Mouse (Mus musculus) CH12.LX (cell line): ENCODE measurements around the gene Rfxank. TPM values are rescaled to one million over a fixed set of nuclear protein-coding genes. Genes with fewer than 3 reads are reported as not detected.

Experiments
- DNase-seq: peaks from one replicate; pipeline ENCODE4 v3.0.0-alpha.2; 2013; ENCODE audit errors: extremely low read depth
- H3K27ac ChIP-seq: 2 replicates; pipeline ENCODE4 v1.5.1; 2012; ENCODE audit warnings: low read depth, mild to moderate bottlenecking, control low read depth, moderate library complexity; ENCODE audit not compliant: insufficient read depth
- H3K27me3 ChIP-seq: replicated peaks from 2 replicates; pipeline ENCODE3; 2012; ENCODE audit warnings: inconsistent platforms
- H3K36me3 ChIP-seq, 2 experiments: replicated peaks in 1 of 2; 2 replicates each; pipeline versions ENCODE3 to v1.6.1; 2012; ENCODE audit warnings: inconsistent platforms in 1 of 2, low read length in 1 of 2, mild to moderate bottlenecking in 1 of 2, mixed read lengths in 1 of 2, moderate library complexity in 1 of 2; ENCODE audit not compliant: control insufficient read depth in 1 of 2, insufficient read depth in 1 of 2
- H3K4me1 ChIP-seq, 2 experiments: 2 replicates each; pipeline ENCODE4 v1.6.1; 2012; ENCODE audit warnings: inconsistent platforms in 1 of 2, moderate library complexity in 1 of 2; ENCODE audit not compliant: insufficient read depth in 2 of 2, control insufficient read depth in 1 of 2
- H3K4me2 ChIP-seq: 2 replicates; pipeline ENCODE4 v1.6.1; 2012; ENCODE audit warnings: low read depth, mild to moderate bottlenecking, control low read depth; ENCODE audit not compliant: poor library complexity, insufficient read depth, severe bottlenecking
- H3K4me3 ChIP-seq, 3 experiments: fragments of 150-350 bp in 1 of 3; sonication (generic) in 1 of 3; replicated peaks in 1 of 3; 2 replicates each; pipeline versions ENCODE3 to v1.5.1; 2011 to 2012; ENCODE audit warnings: low read depth in 2 of 3, low read length in 2 of 3, mild to moderate bottlenecking in 2 of 3, moderate library complexity in 2 of 3, control low read depth in 1 of 3, improper control_type of control experiment in 1 of 3, inconsistent platforms in 1 of 3, mixed read lengths in 1 of 3; ENCODE audit not compliant: poor library complexity in 1 of 3
- H3K79me2 ChIP-seq: replicated peaks from 2 replicates; pipeline ENCODE4 v1.6.1; 2012; ENCODE audit warnings: mild to moderate bottlenecking, moderate library complexity; ENCODE audit not compliant: control insufficient read depth, poor library complexity, insufficient read depth, severe bottlenecking; ENCODE audit errors: extremely low read depth
- H3K9ac ChIP-seq: 2 replicates; pipeline ENCODE4 v1.6.1; 2012; ENCODE audit warnings: low read depth, mild to moderate bottlenecking, control low read depth, moderate library complexity; ENCODE audit not compliant: insufficient read depth
- H3K9me3 ChIP-seq: replicated peaks from 2 replicates; pipeline ENCODE3; 2012; ENCODE audit warnings: low read length, inconsistent platforms, mixed read lengths
- CHD2 ChIP-seq: IDR thresholded peaks from 2 replicates; pipeline ENCODE4 v1.6.1; 2011; ENCODE audit warnings: low read length, improper control_type of control experiment
- E2F4 ChIP-seq: IDR thresholded peaks from 2 replicates; pipeline ENCODE4 v1.6.1; 2011; ENCODE audit warnings: low read depth, low read length, improper control_type of control experiment; ENCODE audit not compliant: insufficient replicate concordance
- ELF1 ChIP-seq: IDR thresholded peaks from 2 replicates; pipeline ENCODE4 v1.6.1; 2014; ENCODE audit warnings: low read depth, mild to moderate bottlenecking, inconsistent platforms, low read length, improper control_type of control experiment
- JUN ChIP-seq: IDR thresholded peaks from 2 replicates; pipeline ENCODE4 v1.6.1; 2011; ENCODE audit warnings: low read depth, mild to moderate bottlenecking, low read length, improper control_type of control experiment, moderate library complexity; ENCODE audit not compliant: insufficient read depth
- JUND ChIP-seq: conservative IDR thresholded peaks from 2 replicates; pipeline ENCODE4 v1.6.1; 2011; ENCODE audit warnings: low read depth, low read length, improper control_type of control experiment
- KAT2A ChIP-seq: IDR thresholded peaks from 2 replicates; pipeline ENCODE4 v1.6.1; 2012; ENCODE audit warnings: low read length, improper control_type of control experiment, inconsistent platforms; ENCODE audit not compliant: insufficient replicate concordance
- MAZ ChIP-seq: IDR thresholded peaks from 2 replicates; pipeline ENCODE4 v1.6.1; 2012; ENCODE audit warnings: low read depth, mild to moderate bottlenecking, inconsistent platforms, low read length, improper control_type of control experiment, moderate library complexity
- NELFE ChIP-seq: IDR thresholded peaks from 2 replicates; pipeline ENCODE4 v1.6.1; 2011; ENCODE audit warnings: low read depth, low read length, improper control_type of control experiment
- NRF1 ChIP-seq: IDR thresholded peaks from 2 replicates; pipeline ENCODE4 v1.6.1; 2014; ENCODE audit warnings: low read depth, mild to moderate bottlenecking, inconsistent platforms, low read length, improper control_type of control experiment, moderate library complexity
- POLR2A ChIP-seq: IDR thresholded peaks from 2 replicates; pipeline ENCODE4 v1.6.1; 2011; ENCODE audit warnings: low read depth, mild to moderate bottlenecking, improper control_type of control experiment, low read length
- RCOR1 ChIP-seq: conservative IDR thresholded peaks from 2 replicates; pipeline ENCODE4 v1.6.1; 2012; ENCODE audit warnings: low read depth, mild to moderate bottlenecking, inconsistent platforms, low read length, improper control_type of control experiment
- TCF12 ChIP-seq: IDR thresholded peaks from 2 replicates; pipeline ENCODE4 v1.6.1; 2014; ENCODE audit warnings: low read depth, mild to moderate bottlenecking, inconsistent platforms, low read length, improper control_type of control experiment
- UBTF ChIP-seq: IDR thresholded peaks from 2 replicates; pipeline ENCODE4 v1.6.1; 2012; ENCODE audit warnings: low read depth, mild to moderate bottlenecking, inconsistent platforms, low read length, improper control_type of control experiment, moderate library complexity
- ZKSCAN1 ChIP-seq: IDR thresholded peaks from 2 replicates; pipeline ENCODE4 v1.6.1; 2012; ENCODE audit warnings: low read depth, inconsistent platforms, low read length, improper control_type of control experiment, borderline replicate concordance
- ZMIZ1 ChIP-seq: IDR thresholded peaks from 2 replicates; pipeline ENCODE4 v1.6.1; 2012; ENCODE audit warnings: low read depth, mild to moderate bottlenecking, inconsistent platforms, low read length, improper control_type of control experiment
- ZNF384 ChIP-seq: IDR thresholded peaks from 2 replicates; pipeline ENCODE4 v1.6.1; 2012; ENCODE audit warnings: low read depth, low read length, improper control_type of control experiment, inconsistent platforms
- dilution Hi-C: fragments of 300-500 bp; cut with MboI; formaldehyde crosslinking; loops from 2 replicates; pipeline ENCODE4 v1.14.3; 2020; ENCODE audit warnings: low sequenced_read_pairs; ENCODE audit not compliant: extremely low pct_unique_long_range_greater_than_20kb, extremely low pct_ligation_motif_present
- in situ Hi-C: fragments of 300-500 bp; cut with MboI; formaldehyde crosslinking; loops from 3 replicates; pipeline ENCODE4 v1.14.3; 2019; ENCODE audit warnings: low sequenced_read_pairs, low pct_ligation_motif_present, low pct_unique_long_range_greater_than_20kb, mixed read lengths
- polyA plus RNA-seq: library from polyadenylated mRNA; unstranded; fragments of >175 nt; gene quantifications from 2 replicates; pipeline ENCODE4 v1.2.1, GENCODE M21; 2012; ENCODE audit warnings: low read depth; ENCODE audit not compliant: insufficient read length
- total RNA-seq, 2 experiments: library from RNA; depleted of rRNA; stranded (reverse); fragments of 300-350 nt in 1 of 2; fragments of >200 nt in 1 of 2; gene quantifications; 2 replicates each; pipeline ENCODE4 v1.2.3; 2012 to 2014

Gene Rfxank
- total and polyA plus RNA-seq, 3 experiments, result 12.3 to 17.2 (median 13.4) TPM

- Histone ChIP-seq H3K4me1 (peaks cover 10 to 43% of the 10 kb centered on the region in 2 experiments; a peak in 3 of 4 replicates), H3K9me3 (no peaks in the 10 kb centered on the region), H3K36me3 (peaks cover 23 to 35% of the 10 kb centered on the region in 2 experiments)
- no peak for DNase-seq
- in situ Hi-C loops, result loop anchor here (5.0 kb wide), 1 partner anchor 37 kb away; no protein-coding TSS in a partner anchor
- no peak for TF ChIP-seq NELFE
- no peak for TF ChIP-seq UBTF
- TF ChIP-seq MAZ, result no peak
- TF ChIP-seq CHD2, result no peak
- no peak for TF ChIP-seq NRF1
- no peak for TF ChIP-seq TCF12
- no peak for TF ChIP-seq JUND
- no peak for TF ChIP-seq RCOR1
- no peak for TF ChIP-seq POLR2A
- no peak for TF ChIP-seq ZNF384
- no peak for TF ChIP-seq ZMIZ1
- no peak for TF ChIP-seq E2F4
- TF ChIP-seq, all 38 proteins: peak for 0
- no peak overlapping the region for H3K4me2 ChIP-seq
- no peak overlapping the region for H3K9ac ChIP-seq
- H3K27ac ChIP-seq, result no peak overlapping the region
- peaks cover 14% of the 10 kb centered on the region for H3K79me2 ChIP-seq
- no peak overlapping the region for H3K4me3 ChIP-seq
- dilution Hi-C loops, result no loop called here
- no peaks in the 10 kb centered on the region for H3K27me3 ChIP-seq
Measured at GRCm38 (mm10) chr8:70130066-70130465, 8.9 kb downstream of the Rfxank start.

GRCm38 (mm10) chr8:70129309-70129952 lies 9.5 kb downstream of the Rfxank start:
- Histone ChIP-seq H3K79me2 (peaks cover 14% of the 10 kb centered on the region), H3K27ac (no peak overlapping the region), H3K36me3 (peaks cover 16 to 29% of the 10 kb centered on the region in 2 experiments), H3K4me2 (no peak overlapping the region), H3K4me3 (no peak overlapping the region), H3K27me3 (no peaks in the 10 kb centered on the region), H3K9ac (no peak overlapping the region), H3K9me3 (no peaks in the 10 kb centered on the region), H3K4me1 (peaks cover 10 to 43% of the 10 kb centered on the region in 2 experiments; a peak in 3 of 4 replicates)
- in situ Hi-C loops (no loop called here), dilution Hi-C loops (no loop called here)
- DNase-seq, result no peak
- TF ChIP-seq JUND (no peak), JUN (no peak), ZKSCAN1 (no peak), KAT2A (no peak), ELF1 (no peak)
